Mouse (Mus musculus): Measurements from ENCODE around the gene Itga6.

DNA sequence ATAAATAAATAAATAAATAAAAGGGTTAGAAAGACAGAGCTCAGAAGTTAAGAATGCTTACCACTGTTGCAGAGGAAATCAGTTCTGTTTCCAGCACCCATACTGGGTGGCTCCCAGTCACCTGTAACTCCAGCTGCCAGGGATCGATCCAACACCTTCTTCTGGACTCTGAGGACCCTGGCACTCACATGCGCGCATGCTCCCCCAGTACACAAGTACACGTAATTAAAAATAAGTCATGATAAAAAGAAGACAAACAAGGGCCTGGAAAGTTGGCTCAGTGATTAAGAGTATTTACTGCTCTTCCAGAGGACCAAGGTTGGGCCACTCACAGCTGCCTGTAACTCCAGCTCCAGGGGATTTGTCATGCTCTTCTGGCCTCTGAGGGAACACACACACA lies 132.4 kb downstream of the Itga6 start:
- TF ChIP-seq EP300 (IDR thresholded peaks at IDR 0.05; ENCODE audit: low read depth) (no peak), CTCF (IDR thresholded peaks at IDR 0.05; ENCODE audit: low read depth) (no peak)

Measured in heart, postnatal 0 days (tissue).